Mouse (Mus musculus) liver, adult 2 months (tissue): ENCODE data around the gene 9130213A22Rik. TPM values are rescaled to one million over a fixed set of nuclear protein-coding genes. Genes with fewer than 3 reads are reported as not detected.

Source experiments
- DNase-seq: peaks from one replicate; pipeline ENCODE4 v3.0.0-alpha.2; 2011; ENCODE audit warnings: low read depth, low spot score; ENCODE audit errors: extremely low read depth
- H3K27ac ChIP-seq: fragments of 200-500 bp; replicated peaks from 2 replicates; pipeline ENCODE4 v1.5.1; 2012; ENCODE audit warnings: low read depth, mild to moderate bottlenecking, control low read depth, inconsistent platforms, low read length; ENCODE audit not compliant: insufficient read depth
- H3K27me3 ChIP-seq: fragments of 200-500 bp; 2 replicates; pipeline ENCODE4 v1.6.1; 2012; ENCODE audit warnings: mild to moderate bottlenecking, moderate library complexity, low read length, inconsistent platforms; ENCODE audit not compliant: control insufficient read depth, insufficient read depth
- H3K36me3 ChIP-seq: fragments of 200-500 bp; 2 replicates; pipeline ENCODE4 v1.6.1; 2012; ENCODE audit warnings: low read length, inconsistent platforms; ENCODE audit not compliant: control insufficient read depth, insufficient read depth
- H3K4me1 ChIP-seq: fragments of 200-500 bp; 2 replicates; pipeline ENCODE4 v1.6.1; 2011; ENCODE audit warnings: low read length; ENCODE audit not compliant: control insufficient read depth, insufficient read depth
- H3K4me3 ChIP-seq: fragments of 200-500 bp; 2 replicates; pipeline ENCODE4 v1.5.1; 2011; ENCODE audit warnings: low read depth, mild to moderate bottlenecking, control low read depth, low read length, moderate library complexity; ENCODE audit not compliant: insufficient read depth
- H3K79me2 ChIP-seq: fragments of 200-500 bp; 2 replicates; pipeline ENCODE4 v1.6.1; 2012; ENCODE audit warnings: inconsistent platforms, mild to moderate bottlenecking, low read length, moderate library complexity; ENCODE audit not compliant: control insufficient read depth, insufficient read depth
- H3K9ac ChIP-seq: fragments of 200-500 bp; 2 replicates; pipeline ENCODE4 v1.6.1; 2012; ENCODE audit warnings: low read depth, mild to moderate bottlenecking, control low read depth, inconsistent platforms, low read length
- CTCF ChIP-seq: fragments of 200-500 bp; IDR thresholded peaks from 2 replicates; pipeline ENCODE4 v1.5.1; 2011; ENCODE audit warnings: low read depth, low read length, control low read depth
- POLR2A ChIP-seq: fragments of 200-500 bp; IDR thresholded peaks from 2 replicates; pipeline ENCODE4 v1.6.1; 2011; ENCODE audit warnings: low read length, control low read depth; ENCODE audit not compliant: insufficient read depth; ENCODE audit errors: extremely low read depth
- WGBS: fragments of 180-500 bp; shearing (Covaris S2); methylation state at CpG from one replicate; pipeline ENCODE4 v1.1.7; 2018; 5-methylcytosine and 5-hydroxymethylcytosine counted together
- polyA plus RNA-seq: library from polyadenylated mRNA; depleted of rRNA; stranded (reverse); fragments of >200 nt; gene quantifications from 2 replicates; pipeline ENCODE4 v1.2.3, GENCODE M21; 2012
- total RNA-seq: library from RNA; depleted of rRNA; stranded (reverse); fragments of >200 nt; gene quantifications from 2 replicates; pipeline ENCODE4 v1.2.3, GENCODE M21; 2014

Gene 9130213A22Rik
- total and polyA plus RNA-seq, 2 experiments = 0.05 TPM; not detected in 1

- Histone ChIP-seq H3K4me1 (peaks cover 15% of the 10 kb centered on the region), H3K36me3 (peaks cover 2% of the 10 kb centered on the region; the same call in 1 of the 2 replicates), H3K9ac (no peak overlapping the region), H3K27ac (no peak overlapping the region), H3K4me3 (no peak overlapping the region), H3K79me2 (peaks cover 16% of the 10 kb centered on the region), H3K27me3 (no peaks in the 10 kb centered on the region)
- DNase-seq = no peak
- WGBS = 65% methylated on average over 7 of the region's 7 CpGs
- no peak for TF ChIP-seq CTCF
- TF ChIP-seq POLR2A = no peak
Observed at GRCm38 (mm10) chr11:69091566-69092385, 30.6 kb downstream of the 9130213A22Rik start.

- no peak overlapping the region for H3K9ac ChIP-seq
- H3K4me3 ChIP-seq = no peak overlapping the region
- 68% methylated on average over 6 of the region's 6 CpGs for WGBS
- H3K27ac ChIP-seq = no peak overlapping the region
- peaks cover 16% of the 10 kb centered on the region for H3K79me2 ChIP-seq
- peaks cover 2% of the 10 kb centered on the region; the same call in 1 of the 2 replicates for H3K36me3 ChIP-seq
- no peak for DNase-seq
- no peaks in the 10 kb centered on the region for H3K27me3 ChIP-seq
- peaks cover 15% of the 10 kb centered on the region for H3K4me1 ChIP-seq
- no peak for TF ChIP-seq CTCF
Observed at GRCm38 (mm10) chr11:69090367-69090766, 32.0 kb downstream of the 9130213A22Rik start.

- Histone ChIP-seq H3K4me3 (peak overlapping the region; percentile 96), H3K27ac (no peak overlapping the region), H3K4me1 (peaks cover 15% of the 10 kb centered on the region), H3K9ac (peak overlapping the region; percentile 100), H3K27me3 (no peaks in the 10 kb centered on the region), H3K79me2 (peaks cover 16% of the 10 kb centered on the region), H3K36me3 (peaks cover 2% of the 10 kb centered on the region; the same call in 1 of the 2 replicates)
- TF ChIP-seq CTCF = no peak
- DNase-seq = no peak
- WGBS = 78% methylated on average over 12 of the region's 12 CpGs
Observed at GRCm38 (mm10) chr11:69089616-69090290, 32.6 kb downstream of the 9130213A22Rik start.

- Histone ChIP-seq H3K36me3 (peaks cover 2% of the 10 kb centered on the region; the same call in 1 of the 2 replicates), H3K9ac (peak overlapping the region; percentile 100), H3K79me2 (peaks cover 16% of the 10 kb centered on the region), H3K27ac (peak overlapping the region; percentile 97), H3K4me1 (peaks cover 15% of the 10 kb centered on the region), H3K4me3 (peak overlapping the region; percentile 96), H3K27me3 (no peaks in the 10 kb centered on the region)
- TF ChIP-seq CTCF (no peak), POLR2A (no peak)
- WGBS = 8% methylated on average over 25 of the region's 25 CpGs
- no peak for DNase-seq
Observed at GRCm38 (mm10) chr11:69088856-69089615, 33.4 kb downstream of the 9130213A22Rik start.

- DNase-seq = no peak
- Histone ChIP-seq H3K27me3 (no peaks in the 10 kb centered on the region), H3K4me3 (peak within 1 kb of the TSS; percentile 96), H3K9ac (peak within 1 kb of the TSS; percentile 100), H3K36me3 (peaks cover 2% of the 10 kb centered on the region; the same call in 1 of the 2 replicates), H3K27ac (peak within 1 kb of the TSS; percentile 97), H3K79me2 (peaks cover 16% of the 10 kb centered on the region), H3K4me1 (peaks cover 15% of the 10 kb centered on the region)
- TF ChIP-seq POLR2A (peak; percentile 65; the same call in 1 of the 2 replicates), CTCF (no peak)
- WGBS = 2% methylated on average over 65 of the region's 67 CpGs
Observed at GRCm38 (mm10) chr11:69088103-69088855, 34.1 kb downstream of the 9130213A22Rik start, which contains the start of gene Vamp2. Gene Vamp2, plus strand, starts transcription at chr11:69088490.
